Mouse (Mus musculus) embryonic facial prominence, embryonic 15.5 days (tissue): ENCODE data around the gene Snx10. TPM values are rescaled to one million over a fixed set of nuclear protein-coding genes. Genes with fewer than 3 reads are reported as not detected.
"Not testable (repeated sequence)": the region's sequence is repeated elsewhere in the genome, so short reads cannot be mapped to it uniquely, and the experiment has no call there.

Source experiments
- ATAC-seq: fragments of 200-750 bp; cut with Nextera tagmentation; 2 replicates; pipeline ENCODE4 v1.8.0; 2017; ENCODE audit warnings: low read depth, moderate TSS enrichment; ENCODE audit not compliant: insufficient number of reproducible peaks, low FRiP score, low TSS enrichment
- H3K27ac ChIP-seq: fragments of 300-500 bp; sonication (generic); replicated peaks from 2 replicates; pipeline ENCODE4 v1.5.1; 2015; ENCODE audit warnings: mild to moderate bottlenecking, inconsistent platforms
- H3K27me3 ChIP-seq: fragments of 300-500 bp; sonication (generic); 2 replicates; pipeline ENCODE4 v1.6.1; 2015; ENCODE audit warnings: inconsistent platforms
- H3K36me3 ChIP-seq: fragments of 300-500 bp; sonication (generic); 2 replicates; pipeline ENCODE4 v1.6.1; 2015; ENCODE audit warnings: mild to moderate bottlenecking, inconsistent platforms
- H3K4me1 ChIP-seq: fragments of 300-500 bp; sonication (generic); 2 replicates; pipeline ENCODE4 v1.6.1; 2015; ENCODE audit warnings: inconsistent platforms
- H3K4me2 ChIP-seq: fragments of 300-500 bp; sonication (generic); replicated peaks from 2 replicates; pipeline ENCODE4 v1.6.1; 2015; ENCODE audit warnings: mild to moderate bottlenecking, inconsistent platforms
- H3K4me3 ChIP-seq: fragments of 300-500 bp; sonication (generic); replicated peaks from 2 replicates; pipeline ENCODE4 v1.5.1; 2015; ENCODE audit warnings: mild to moderate bottlenecking, inconsistent platforms
- H3K9ac ChIP-seq: fragments of 300-500 bp; sonication (generic); 2 replicates; pipeline ENCODE4 v1.6.1; 2015; ENCODE audit warnings: inconsistent platforms
- H3K9me3 ChIP-seq: fragments of 300-500 bp; sonication (generic); replicated peaks from 2 replicates; pipeline ENCODE4 v1.6.1; 2016; ENCODE audit warnings: inconsistent platforms
- WGBS: fragments of 180-500 bp; shearing (Covaris S2); methylation state at CpG from one replicate; pipeline ENCODE4 v1.1.7; 2015; 5-methylcytosine and 5-hydroxymethylcytosine counted together
- polyA plus RNA-seq: library from polyadenylated mRNA; unstranded; fragments of >200 nt; fragmentation: Nextera tagmentation; extraction: Ambion mirVana; gene quantifications from 2 replicates; pipeline ENCODE4 v1.2.1, GENCODE M21; 2015

Snx10 gene
- 13.4 and 13.8 TPM in 2 replicates for polyA plus RNA-seq

DNA sequence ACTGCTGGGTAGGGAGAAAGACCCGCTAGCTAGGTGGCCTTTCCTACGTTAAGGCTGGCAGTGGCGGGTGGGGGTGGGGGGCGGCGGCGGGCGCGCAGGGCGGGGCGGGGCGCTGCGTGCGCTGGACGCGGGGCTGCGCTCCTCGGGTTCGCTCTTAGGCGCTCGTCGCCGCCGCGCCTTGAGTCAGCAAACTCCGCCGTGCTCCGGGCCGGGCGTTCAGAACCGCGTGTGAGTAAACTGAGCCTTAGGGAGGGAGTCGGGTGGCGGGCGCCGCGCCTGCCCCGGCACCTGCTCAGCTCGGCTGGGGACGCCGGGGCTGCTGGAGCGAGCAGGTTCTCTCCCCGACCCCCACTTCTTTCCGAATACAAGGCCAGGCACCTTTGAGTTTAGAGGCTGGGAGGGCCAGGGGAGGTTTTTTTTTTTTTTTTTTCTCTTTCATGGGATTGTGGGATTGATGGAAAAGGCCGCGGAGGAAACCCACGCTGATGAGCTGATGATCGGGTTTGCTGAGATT is at the start of gene Snx10:
Gene Snx10 (plus strand): TSS at position 95 of the 514 bp plus-strand sequence.
- Histone ChIP-seq H3K4me1 (peaks cover 7% of the 10 kb centered on the region; the same call in 1 of the 2 replicates), H3K36me3 (no peaks in the 10 kb centered on the region), H3K27me3 (no peaks in the 10 kb centered on the region), H3K9me3 (no peaks in the 10 kb centered on the region), H3K4me2 (peak within 1 kb of the TSS; percentile 83), H3K4me3 (peak within 1 kb of the TSS; percentile 66), H3K27ac (no peak within 1 kb of the TSS), H3K9ac (peak within 1 kb of the TSS; percentile 54)
- no peak for ATAC-seq
- under 1% methylated on average over 47 of the region's 47 CpGs for WGBS

DNA sequence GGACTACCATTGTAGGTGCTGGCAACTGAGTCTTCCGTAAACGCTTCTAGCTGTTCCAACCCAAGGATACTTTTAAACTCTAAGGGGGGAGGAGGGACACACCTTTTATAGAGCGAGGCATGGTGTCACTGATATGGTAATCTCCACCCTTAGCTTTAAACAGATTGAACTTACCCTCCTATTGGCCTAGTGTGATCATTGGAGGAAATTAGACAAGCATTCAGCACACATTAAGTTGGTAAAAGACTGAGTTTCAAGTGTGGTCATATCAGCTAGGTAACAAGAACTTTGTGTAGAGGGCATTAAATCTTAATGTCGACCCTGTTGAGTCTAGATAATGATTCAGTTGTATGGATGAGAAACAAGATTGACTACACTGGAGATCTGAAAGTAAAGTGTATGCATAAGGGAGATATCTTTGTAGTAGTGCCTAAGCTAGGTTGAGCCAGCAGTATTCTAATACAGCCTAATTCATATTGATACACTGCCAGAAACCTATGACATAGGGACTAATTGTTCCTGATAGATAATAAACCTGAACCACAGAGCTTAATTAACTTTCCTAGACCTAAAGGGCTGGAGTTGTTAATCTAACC is 44.5 kb upstream of the Snx10 start:
- H3K4me2 ChIP-seq = no peak overlapping the region
- no peak overlapping the region for H3K9ac ChIP-seq
- peaks cover 70% of the 10 kb centered on the region for H3K36me3 ChIP-seq
- ATAC-seq = no peak
- 95% methylated on average over 4 of the region's 4 CpGs for WGBS
- no peak overlapping the region for H3K27ac ChIP-seq
- H3K4me1 ChIP-seq = no peaks in the 10 kb centered on the region
- H3K27me3 ChIP-seq = no peaks in the 10 kb centered on the region
- no peaks in the 10 kb centered on the region for H3K9me3 ChIP-seq
- H3K4me3 ChIP-seq = no peak overlapping the region

DNA sequence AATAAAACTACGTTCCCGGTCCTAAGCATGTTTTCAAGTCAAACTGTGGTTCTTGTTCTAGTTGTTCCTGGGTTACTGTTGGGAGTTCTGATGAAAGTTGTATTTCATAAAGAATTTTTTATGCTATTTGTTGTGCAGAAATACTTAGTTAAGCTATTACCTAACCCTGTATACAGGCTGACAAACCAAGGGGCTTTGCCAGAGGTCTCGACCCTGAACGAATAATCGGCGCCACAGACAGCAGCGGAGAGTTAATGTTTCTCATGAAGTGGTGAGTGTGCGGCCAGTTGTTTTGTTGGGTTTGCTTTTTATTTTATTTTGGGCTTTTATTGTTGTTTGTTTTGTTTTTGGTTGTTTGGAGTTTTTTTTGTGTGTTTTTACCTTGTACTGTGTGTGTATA is 42.2 kb upstream of the Snx10 start:
- ATAC-seq = no peak
- no peak overlapping the region for H3K4me2 ChIP-seq
- no peaks in the 10 kb centered on the region for H3K27me3 ChIP-seq
- peaks cover 60% of the 10 kb centered on the region for H3K36me3 ChIP-seq
- WGBS = 90% methylated on average over 8 of the region's 8 CpGs
- no peak overlapping the region for H3K4me3 ChIP-seq
- H3K9ac ChIP-seq = no peak overlapping the region
- H3K27ac ChIP-seq = no peak overlapping the region
- no peaks in the 10 kb centered on the region for H3K4me1 ChIP-seq
- H3K9me3 ChIP-seq = no peaks in the 10 kb centered on the region

DNA sequence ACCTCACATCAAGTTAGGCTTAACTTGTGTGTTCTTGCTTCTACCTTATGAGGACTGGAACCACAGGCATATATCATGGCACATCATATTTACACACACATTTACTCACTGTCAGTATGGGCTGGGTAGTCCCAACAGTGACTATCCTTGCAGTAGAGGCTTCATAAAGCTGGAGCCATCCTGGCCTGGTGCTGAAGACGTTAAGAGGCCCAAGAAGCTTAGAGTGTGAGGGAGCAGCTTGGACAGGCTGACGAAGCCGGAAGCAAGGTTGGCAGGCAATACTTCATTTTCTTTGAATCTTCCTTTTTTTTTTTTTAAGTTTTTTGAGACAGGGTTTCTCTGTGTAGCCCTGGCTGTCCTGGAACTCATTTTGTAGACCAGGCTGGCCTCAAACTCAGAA is 39.8 kb upstream of the Snx10 start:
- Histone ChIP-seq H3K9me3 (no peaks in the 10 kb centered on the region), H3K4me3 (no peak overlapping the region), H3K4me2 (no peak overlapping the region), H3K27me3 (no peaks in the 10 kb centered on the region), H3K9ac (no peak overlapping the region), H3K4me1 (no peaks in the 10 kb centered on the region), H3K36me3 (peaks cover 44% of the 10 kb centered on the region), H3K27ac (no peak overlapping the region)
- WGBS = 92% methylated on average over 3 of the region's 3 CpGs
- no peak for ATAC-seq

DNA sequence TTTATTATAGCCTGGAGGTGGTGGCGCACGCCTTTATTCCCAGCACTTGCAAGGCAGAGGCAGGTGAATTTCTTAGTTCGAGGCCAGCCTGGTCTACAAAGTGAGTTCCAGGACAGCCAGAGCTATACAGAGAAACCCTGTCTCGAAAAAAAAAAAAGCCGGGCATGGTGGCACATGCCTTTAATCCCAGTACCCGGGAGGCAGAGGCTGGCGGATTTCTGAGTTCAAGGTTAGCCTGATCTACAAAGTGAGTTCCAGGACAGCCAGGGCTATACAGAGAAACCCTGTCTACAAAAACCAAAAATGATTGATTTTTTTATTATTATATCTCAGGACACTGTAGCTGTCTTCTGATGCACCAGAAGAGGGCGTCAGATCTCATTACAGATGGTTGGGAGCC is 39.1 kb upstream of the Snx10 start:
- H3K9ac ChIP-seq, H3K27me3 ChIP-seq, H3K4me3 ChIP-seq, ATAC-seq, H3K4me2 ChIP-seq, H3K4me1 ChIP-seq, H3K9me3 ChIP-seq, H3K27ac ChIP-seq: not testable (repeated sequence)
- 87% methylated on average over 8 of the region's 8 CpGs for WGBS
- H3K36me3 ChIP-seq = peaks cover 37% of the 10 kb centered on the region

DNA sequence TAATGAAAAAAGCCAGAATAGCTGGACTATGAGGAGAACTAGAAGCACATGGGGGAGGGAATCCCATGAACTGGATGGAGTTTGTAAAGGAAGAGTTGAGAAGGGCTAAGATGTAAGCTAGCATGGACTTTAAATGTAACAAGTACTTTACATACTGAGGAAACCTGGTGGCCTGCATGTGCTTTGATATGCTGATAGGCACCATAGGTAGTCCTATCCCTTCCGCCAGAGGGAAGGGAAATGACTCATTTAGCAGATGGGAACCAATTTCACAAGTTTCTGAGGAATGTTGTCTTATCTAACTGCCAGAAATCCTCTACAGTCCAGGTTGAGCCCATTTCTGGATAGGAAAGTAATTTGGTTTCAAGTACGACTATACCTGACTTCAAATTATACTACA is 38.1 kb upstream of the Snx10 start:
- no peak for ATAC-seq
- H3K4me1 ChIP-seq = 0 out of 2 replicates have a peak, but pooled peaks cover 3% of the 10 kb centered on the region
- peaks cover 26% of the 10 kb centered on the region for H3K36me3 ChIP-seq
- H3K27me3 ChIP-seq = no peaks in the 10 kb centered on the region
- H3K9me3 ChIP-seq = no peaks in the 10 kb centered on the region
- no peak overlapping the region for H3K4me3 ChIP-seq
- no peak overlapping the region for H3K27ac ChIP-seq
- H3K9ac ChIP-seq = no peak overlapping the region
- 45% methylated on average over 2 of the region's 2 CpGs for WGBS
- no peak overlapping the region for H3K4me2 ChIP-seq

DNA sequence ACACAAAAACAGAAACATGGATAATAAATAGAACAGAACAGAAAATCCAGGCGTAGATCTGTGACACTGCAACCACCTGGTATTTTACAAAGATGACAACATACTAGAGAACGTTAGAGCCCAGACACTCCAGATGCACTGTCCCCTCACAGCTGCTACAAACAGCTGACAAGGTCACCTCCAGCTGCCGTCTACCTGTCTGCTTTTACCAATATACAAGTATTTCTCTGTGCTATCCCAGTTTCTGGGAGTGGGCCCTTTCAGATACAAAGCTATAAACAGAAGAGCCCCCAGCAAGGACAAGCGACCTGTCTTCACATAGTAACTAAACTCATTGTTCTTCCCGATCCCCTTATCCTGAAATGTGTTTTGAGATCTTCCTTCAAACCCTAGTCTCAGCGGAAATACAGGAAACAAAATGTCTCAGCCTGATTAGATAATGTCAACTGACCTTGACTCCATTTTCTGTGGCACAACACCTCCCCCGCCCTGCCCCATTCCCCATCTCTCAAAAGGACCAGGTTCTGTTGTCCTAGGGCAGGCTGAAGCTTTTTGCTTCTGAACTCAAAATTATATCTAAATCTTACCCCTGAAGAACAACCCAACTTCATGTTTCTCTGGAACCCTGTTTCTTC is 37.5 kb upstream of the Snx10 start:
- no peak for ATAC-seq
- Histone ChIP-seq H3K9ac (no peak overlapping the region), H3K4me1 (0 out of 2 replicates have a peak, but pooled peaks cover 3% of the 10 kb centered on the region), H3K4me3 (no peak overlapping the region), H3K27ac (no peak overlapping the region), H3K27me3 (no peaks in the 10 kb centered on the region), H3K36me3 (peaks cover 22% of the 10 kb centered on the region), H3K9me3 (no peaks in the 10 kb centered on the region), H3K4me2 (no peak overlapping the region)
- WGBS = 62% methylated on average over 7 of the region's 7 CpGs

DNA sequence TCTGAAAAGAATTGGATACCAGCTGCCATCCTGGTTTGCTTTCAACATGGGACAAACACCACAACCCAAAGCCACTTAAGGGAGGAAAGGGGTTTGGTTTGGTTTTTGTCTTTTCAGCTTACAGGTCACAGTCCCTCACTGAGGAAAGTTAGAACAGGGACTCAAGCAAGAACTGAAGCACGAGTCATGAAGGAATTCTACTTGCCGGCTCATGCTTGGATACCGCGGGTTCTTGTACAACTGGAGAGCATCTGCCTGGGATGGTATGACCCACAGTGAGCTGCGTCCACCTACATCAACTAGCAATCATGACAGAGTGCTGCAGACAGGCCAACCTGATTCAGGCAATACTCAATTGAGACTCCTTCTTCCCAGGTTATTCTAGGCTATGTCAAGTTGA is 37.0 kb upstream of the Snx10 start:
- Histone ChIP-seq H3K4me1 (0 out of 2 replicates have a peak, but pooled peaks cover 3% of the 10 kb centered on the region), H3K9ac (no peak overlapping the region), H3K27me3 (no peaks in the 10 kb centered on the region), H3K4me3 (no peak overlapping the region), H3K27ac (no peak overlapping the region), H3K4me2 (no peak overlapping the region), H3K36me3 (peaks cover 17% of the 10 kb centered on the region), H3K9me3 (no peaks in the 10 kb centered on the region)
- 90% methylated on average over 5 of the region's 5 CpGs for WGBS
- ATAC-seq = no peak

DNA sequence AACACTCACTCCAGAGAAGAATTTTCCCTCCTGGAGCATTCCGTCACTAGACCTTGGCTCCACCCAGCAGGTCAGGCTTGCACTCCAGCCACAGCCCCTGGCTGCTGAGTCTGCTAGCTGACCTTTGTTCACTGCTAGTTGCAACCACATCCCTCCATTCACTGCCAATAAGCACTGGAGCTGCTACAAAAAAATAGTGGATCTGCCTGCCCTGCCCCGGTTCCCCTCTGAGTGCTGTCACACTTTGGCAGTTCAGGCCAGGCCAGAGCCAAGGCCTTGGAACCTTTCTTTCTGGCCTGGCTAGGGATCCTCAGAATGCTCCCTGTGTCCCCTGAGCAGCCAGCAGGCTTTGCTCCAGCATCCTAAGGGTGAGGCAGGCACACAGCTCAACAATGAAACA is 33.9 kb upstream of the Snx10 start:
- no peak overlapping the region for H3K27ac ChIP-seq
- H3K27me3 ChIP-seq = no peaks in the 10 kb centered on the region
- WGBS = 59% methylated on average over 2 of the region's 2 CpGs
- no peak overlapping the region for H3K4me3 ChIP-seq
- H3K4me2 ChIP-seq = no peak overlapping the region
- no peaks in the 10 kb centered on the region for H3K36me3 ChIP-seq
- no peak overlapping the region for H3K9ac ChIP-seq
- ATAC-seq = no peak
- 0 out of 2 replicates have a peak, but pooled peaks cover 3% of the 10 kb centered on the region for H3K4me1 ChIP-seq
- H3K9me3 ChIP-seq = no peaks in the 10 kb centered on the region

DNA sequence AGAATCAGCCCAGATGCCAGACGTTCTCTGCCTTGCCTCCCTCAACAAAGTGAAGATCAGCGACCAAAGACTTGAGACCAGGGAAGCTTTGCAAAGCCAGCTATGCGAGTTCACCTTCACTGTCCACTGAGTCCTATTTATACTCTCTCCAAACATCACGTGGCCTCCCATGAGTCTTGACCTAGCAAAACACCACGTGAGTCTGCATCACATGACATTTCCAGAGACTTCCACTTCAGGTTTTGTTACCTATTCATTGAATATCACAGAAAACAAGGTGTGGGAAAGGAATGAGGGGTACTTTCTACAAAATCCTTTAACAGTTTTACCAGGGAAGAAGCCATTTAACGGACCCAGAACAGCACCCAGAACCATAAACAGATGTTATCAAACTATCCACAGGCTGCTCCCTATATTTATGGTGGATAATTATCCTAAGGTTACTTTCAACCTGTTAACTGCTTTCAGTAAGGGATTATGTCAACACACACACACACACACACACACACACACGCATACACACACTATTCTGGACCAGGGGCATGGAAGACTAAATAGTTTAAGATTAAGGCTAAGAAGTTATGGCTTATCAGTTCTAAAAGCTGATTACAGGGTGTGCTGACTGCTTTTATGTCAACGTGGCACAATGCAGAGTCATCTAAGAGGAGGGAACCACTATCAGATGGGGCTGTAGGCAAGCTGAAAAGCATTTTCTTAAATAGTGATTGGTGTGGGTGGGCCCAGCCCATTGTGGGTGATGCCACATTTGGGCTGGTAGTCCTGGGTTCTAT is 26.2 kb upstream of the Snx10 start:
- H3K4me2 ChIP-seq = no peak overlapping the region
- H3K9me3 ChIP-seq = no peaks in the 10 kb centered on the region
- no peaks in the 10 kb centered on the region for H3K4me1 ChIP-seq
- no peak overlapping the region for H3K9ac ChIP-seq
- H3K27me3 ChIP-seq = no peaks in the 10 kb centered on the region
- WGBS = 68% methylated on average over 8 of the region's 8 CpGs
- H3K36me3 ChIP-seq = no peaks in the 10 kb centered on the region
- no peak for ATAC-seq
- H3K27ac ChIP-seq = no peak overlapping the region
- no peak overlapping the region for H3K4me3 ChIP-seq

DNA sequence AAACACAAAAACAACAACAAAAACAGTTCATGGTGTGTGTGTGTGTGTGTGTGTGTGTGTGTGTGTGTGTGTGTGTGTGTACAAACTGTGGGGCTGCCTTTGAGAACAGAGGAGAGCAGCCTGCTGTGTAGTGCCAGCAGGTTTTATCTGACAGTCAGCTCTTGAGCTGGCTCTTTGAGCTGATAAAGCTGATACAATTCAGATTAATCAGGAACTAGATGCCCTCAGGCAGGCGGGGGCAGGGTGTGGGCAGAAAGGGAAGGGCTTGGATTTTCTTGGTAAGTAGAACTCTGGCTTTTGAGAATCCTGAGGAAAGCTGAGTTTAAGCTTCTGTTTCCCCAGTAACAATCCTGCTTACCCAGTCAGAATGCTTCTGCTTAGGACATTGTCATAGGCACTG is 18.0 kb upstream of the Snx10 start:
- H3K9me3 ChIP-seq = no peaks in the 10 kb centered on the region
- H3K9ac ChIP-seq = no peak overlapping the region
- H3K4me2 ChIP-seq = no peak overlapping the region
- 48% methylated on average over 1 of the region's 1 CpGs for WGBS
- no peaks in the 10 kb centered on the region for H3K36me3 ChIP-seq
- no peaks in the 10 kb centered on the region for H3K4me1 ChIP-seq
- no peak overlapping the region for H3K4me3 ChIP-seq
- no peaks in the 10 kb centered on the region for H3K27me3 ChIP-seq
- ATAC-seq = no peak
- H3K27ac ChIP-seq = no peak overlapping the region
